Mouse (Mus musculus) left cerebral cortex, postnatal 10 days (tissue): ENCODE data around the gene Ablim2. TPM values are rescaled to one million over a fixed set of nuclear protein-coding genes. Genes with fewer than 3 reads are reported as not detected.

Experiments used
- DNase-seq, 2 experiments: peaks; one replicate each; pipeline ENCODE4 v3.0.0; 2021 to 2022; ENCODE audit warnings: low spot score in 2 of 2, mixed read lengths in 1 of 2; ENCODE audit errors: extremely low spot score in 1 of 2
- intact Hi-C: fragments of 180-260 bp; cut with DNase I; formaldehyde crosslinking; loops from one replicate; pipeline ENCODE4 v1.15.1; 2025
- total RNA-seq, 2 experiments: library from RNA; stranded (reverse); gene quantifications; 2 replicates each; pipeline ENCODE4 v1.2.3; 2021

The Ablim2 gene
- total RNA-seq, 2 experiments from 2014 or later, result 73.1 to 80.7 TPM

DNA sequence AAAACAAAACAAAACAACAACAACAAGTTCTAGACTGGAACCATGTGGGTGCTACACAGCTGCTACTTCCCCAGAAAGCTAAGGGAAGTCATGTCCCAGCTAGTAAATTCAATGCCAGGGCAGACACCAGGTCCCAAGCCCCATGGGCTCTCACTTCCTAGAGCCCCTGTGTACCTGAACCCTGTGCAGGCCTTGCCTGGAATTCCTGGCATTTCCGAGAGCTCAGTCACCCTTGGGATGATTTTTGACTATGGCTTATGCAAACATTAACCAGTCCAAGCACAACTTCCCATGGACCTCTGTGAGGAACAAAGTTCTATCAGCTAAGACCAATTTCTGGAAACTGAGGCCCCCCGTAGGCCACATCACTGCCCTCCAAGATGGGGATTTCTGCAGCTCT, 24.2 kb upstream of the Ablim2 start:
- intact Hi-C loops, result no loop called here
- DNase-seq, result no peak

DNA sequence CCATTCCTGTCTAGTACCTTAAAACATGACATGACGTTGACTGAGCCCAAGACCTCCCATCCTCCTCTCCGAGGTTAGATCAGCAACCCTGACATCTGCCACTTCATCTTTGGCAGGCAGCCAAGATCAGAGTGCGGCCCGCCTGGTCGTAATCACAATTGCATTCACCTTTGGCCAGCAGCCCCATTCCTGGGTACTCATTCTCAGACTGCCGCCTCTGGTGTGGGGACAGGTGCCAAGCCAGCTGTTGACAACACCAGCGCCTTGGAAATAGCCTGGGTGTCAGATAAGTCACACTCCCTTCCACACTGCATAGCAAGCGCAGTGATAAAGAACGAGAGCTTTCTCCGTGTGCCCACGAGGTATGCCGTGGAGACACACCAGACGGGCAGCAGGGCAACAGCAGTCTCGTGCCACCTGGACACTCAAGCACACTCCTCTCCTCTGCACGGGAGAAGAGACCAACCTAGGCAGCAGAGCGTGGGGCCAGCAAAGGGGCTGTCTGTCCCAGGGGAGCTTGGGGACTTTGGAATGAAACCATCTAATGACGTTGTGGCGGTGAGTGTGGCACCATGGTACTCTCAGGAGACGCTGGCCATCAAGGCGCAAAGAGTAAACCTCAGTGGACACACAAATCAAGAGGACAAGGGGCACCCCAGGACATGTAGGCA, 20.3 kb upstream of the Ablim2 start:
- peak in 1 of 2 experiments; percentile 49 for DNase-seq

DNA sequence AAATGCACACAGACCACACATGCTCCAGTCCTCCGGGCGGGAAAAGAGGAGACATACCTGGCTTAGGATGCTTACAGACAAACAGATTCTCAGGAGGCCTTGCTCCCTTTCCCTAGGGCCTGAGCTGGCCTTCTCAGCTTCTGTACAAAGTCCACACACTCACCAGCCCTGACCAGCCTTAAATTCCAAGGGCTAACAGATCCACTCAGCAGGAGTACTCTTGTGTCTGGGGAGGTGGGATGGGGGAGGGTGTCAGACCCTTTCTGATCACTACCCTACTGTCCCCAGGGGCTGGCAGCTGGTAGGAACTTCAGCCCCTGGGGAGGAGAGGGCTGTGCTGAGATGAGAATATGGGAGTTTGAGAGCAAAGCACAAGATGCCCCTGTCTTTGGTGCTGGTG, 18.7 kb upstream of the Ablim2 start:
- intact Hi-C loops, result no loop called here
- no peak for DNase-seq

More for the DNA sequence above, 20.3 kb upstream of the Ablim2 start:
- intact Hi-C loops, result no loop called here

DNA sequence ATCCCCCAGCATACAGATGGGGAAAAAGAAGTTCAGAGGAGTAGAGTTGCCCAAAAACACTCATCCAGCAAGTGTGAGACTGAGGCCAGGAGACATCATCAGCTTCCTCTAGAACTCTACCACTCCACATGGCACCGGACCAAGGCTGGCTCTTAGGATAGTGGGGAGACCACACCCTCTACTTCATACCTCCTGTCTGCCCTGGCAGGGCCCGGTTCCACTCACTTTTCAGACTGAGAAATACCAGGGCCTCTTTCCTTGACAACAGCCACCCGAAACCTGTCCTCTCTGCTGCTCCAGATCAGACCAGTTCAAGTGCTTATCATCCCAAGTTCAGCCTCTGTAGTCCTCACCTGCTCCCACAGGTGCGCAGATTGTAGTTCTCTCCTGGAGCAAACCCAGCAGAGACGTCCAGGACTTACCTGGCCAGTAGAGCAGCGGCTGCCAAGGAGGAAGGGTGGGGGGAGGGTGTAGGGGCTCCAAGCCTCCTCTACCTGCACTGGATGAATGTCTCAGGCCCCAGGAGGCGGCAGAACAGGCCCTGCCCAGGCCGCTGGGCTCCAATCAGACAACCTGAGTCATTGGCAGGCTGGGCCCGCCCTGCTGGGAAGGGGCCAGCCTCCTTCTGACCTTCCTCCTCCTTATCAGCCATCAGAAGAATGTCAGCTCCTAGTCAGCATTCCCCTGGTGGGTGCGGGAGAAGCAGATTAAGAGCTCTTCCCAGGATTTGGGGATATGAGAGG, 18.0 kb upstream of the Ablim2 start, which contains the start of gene Sh3tc1:
Sh3tc1 (minus strand) TSS at position 452 of the 743 bp plus-strand sequence.
- intact Hi-C loops, result no loop called here
- DNase-seq, result no peak

DNA sequence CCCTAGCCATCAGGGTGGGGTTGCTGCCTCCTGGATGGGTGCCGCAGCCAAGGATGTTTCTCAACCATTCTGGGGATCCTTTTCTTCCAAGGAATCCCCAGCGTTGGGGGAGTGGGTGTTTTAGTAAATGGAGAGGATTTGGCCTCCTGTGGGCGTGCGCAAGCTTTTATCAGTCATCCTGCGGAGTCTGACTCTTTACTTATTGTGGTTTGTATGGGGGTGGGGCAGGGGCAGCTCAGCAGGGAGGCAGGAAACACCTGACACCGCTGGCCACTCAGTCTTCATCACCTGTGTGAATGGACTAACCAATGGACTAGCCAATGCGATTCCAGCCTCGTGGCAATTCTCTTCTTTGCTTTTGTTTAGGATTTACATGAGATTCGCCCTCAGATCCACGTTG, 17.0 kb upstream of the Ablim2 start:
- intact Hi-C loops, result no loop called here
- no peak for DNase-seq

DNA sequence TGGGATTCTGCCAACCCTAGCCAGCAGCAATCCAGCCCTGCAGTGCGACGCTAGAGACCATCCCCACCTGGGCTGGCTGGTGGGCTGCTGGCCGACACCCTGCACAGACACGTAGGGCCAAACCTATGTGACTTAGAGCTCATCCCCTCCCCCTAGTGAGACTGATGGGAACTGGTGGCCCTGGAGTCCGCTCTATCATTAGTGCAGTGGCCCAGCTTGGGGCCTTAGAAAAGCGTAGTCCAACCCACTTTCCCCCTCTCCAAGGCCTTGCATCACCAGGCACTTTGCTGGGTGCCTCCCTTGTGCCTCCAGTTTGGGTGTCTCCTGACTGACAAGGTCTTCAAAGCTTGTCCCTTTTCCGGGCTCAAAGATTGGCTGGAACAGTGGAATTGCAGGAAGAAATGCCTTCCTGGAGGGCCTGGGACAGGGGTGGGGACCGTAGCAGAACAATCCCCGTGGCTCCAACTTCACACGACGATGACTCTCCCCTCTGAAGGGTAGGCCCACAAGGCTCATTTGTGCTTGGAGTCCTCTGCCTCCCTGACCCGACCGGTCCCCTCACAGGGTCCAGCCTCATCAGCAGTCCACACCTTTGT, 16.4 kb upstream of the Ablim2 start:
- intact Hi-C loops, result no loop called here
- no peak for DNase-seq

DNA sequence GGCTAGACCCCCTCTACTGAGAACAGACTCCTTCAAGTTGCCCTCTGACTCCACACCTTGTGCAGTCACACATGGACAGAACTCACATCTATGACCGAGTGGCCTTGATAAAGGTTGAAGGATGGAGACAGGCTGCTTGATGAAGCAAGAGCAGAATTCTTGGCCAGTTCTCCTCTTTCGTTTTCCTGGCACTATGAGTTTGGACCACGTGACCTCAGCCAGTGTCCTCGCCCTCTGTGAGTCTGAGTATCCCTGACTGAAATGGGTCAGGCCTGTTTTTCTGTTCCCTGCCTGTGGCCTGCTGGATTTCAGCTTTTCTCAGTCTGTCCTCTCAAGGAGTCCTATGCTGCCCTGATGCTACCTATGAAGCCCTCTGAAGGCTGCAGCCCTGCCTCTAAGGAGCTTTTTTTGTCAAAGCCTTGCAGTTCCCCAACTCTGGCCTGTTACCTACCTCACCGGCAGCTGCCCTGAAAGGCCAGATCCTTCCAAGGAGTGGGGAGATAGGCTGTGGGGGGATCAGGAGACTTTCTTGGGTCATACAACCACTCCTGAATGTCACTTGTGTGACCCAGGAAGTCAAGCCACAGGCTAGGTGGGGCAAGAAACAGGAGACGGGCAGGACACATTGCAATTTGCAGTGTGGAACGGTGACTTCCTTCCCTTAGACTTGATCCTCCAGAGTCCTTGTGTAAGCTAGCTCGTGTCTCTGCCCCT, 14.3 kb upstream of the Ablim2 start:
- intact Hi-C loops, result no loop called here
- DNase-seq, result no peak

DNA sequence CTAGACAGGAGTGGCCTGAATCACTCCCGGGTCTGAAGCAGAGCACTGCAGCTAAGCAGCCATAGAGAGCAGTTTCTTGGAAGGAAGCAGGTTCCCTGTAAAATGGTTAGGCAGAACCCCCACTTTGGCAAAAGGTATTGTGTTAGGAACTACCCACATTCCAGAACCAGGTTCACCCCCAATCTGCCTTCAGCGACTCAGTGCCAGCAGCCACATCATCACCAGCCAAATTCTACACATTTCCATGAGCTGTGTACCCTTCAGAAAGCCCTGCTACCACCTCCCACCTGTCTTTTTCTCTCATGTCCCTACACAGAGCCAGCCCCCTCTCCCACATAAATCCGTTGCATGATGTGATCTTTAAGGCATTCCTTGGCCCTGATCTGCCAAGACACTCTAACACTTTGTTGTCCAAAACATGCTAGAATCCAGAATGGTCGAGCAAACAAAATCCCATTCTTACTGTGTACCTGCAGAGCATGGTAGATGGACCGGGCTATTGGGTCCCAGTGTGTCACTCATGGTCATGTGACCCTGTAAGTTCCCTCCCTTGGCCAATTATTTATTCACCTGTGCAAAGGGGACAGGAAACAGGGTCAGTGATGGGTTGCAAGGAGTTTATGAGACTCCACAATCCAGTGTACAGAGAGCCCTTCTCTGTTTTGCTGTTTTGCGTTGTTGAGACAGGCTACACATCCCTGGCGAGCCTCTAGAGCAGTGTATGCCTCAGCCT, 13.5 kb upstream of the Ablim2 start:
- no peak for DNase-seq
- intact Hi-C loops, result no loop called here

DNA sequence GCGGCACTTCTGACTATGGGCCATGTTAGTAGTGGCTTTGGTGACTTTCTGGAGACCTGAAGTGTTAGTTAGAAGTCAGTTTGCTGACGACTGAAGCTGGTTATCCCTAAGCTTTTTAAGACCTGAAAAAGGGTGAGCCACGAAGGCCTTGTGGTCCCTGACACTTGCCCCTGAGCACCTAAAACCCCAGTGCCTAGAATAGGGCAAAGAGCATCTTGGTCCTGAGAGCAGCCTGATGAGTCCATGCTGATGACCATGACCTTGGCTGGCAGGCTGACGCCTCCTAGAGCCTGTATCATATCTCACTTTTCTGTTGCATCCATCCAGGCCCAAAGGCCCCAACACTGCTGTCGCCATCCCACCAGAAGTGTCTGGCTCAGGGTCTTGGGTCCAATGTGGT, 12.3 kb upstream of the Ablim2 start:
- no peak for DNase-seq
- intact Hi-C loops, result loop anchor here (5.0 kb wide), 1 partner anchor 112 kb away; no protein-coding TSS in a partner anchor

DNA sequence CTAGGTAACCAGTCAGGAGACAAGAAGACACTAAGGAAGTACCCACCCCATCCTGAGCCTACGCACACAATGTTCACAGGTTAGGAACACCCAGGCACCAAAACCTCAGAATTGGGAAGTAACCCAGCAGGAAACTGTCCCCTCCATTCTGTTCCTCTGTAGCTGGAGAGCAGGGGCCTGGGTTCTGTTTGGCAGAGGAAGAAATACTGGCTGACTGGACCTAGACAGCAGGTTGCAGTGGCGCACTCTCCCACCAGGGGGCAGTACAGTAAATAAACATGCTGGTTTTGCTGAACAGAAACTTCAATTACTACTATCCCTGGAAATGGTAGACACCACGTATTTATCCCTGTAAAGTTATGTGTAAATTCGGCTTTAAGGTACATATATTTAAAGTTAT, 10.8 kb upstream of the Ablim2 start:
- peak; percentile 55 to 80 for DNase-seq
- intact Hi-C loops, result loop anchor here (5.0 kb wide), 1 partner anchor 110 kb away; no protein-coding TSS in a partner anchor

DNA sequence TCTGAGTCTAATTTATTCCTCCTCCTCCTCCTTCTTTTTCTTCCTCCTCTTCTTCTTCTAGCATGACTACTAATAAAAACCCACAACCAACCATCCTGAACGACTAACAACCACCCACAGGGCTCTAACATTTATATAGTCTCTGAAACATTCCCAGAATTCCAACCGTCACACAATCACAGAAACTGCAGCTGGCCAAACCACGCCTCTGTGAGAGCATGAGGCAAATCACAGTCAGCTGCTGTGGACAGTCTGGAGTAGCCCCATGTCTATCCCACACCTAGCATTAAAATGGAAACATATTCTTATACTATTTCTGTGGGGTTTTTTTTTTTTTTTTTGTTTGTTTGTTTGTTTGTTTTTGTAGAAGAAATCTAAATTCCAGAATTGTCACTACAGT, 8.3 kb upstream of the Ablim2 start:
- intact Hi-C loops, result loop anchor here (5.0 kb wide), 1 partner anchor 108 kb away; no protein-coding TSS in a partner anchor
- no peak for DNase-seq

DNA sequence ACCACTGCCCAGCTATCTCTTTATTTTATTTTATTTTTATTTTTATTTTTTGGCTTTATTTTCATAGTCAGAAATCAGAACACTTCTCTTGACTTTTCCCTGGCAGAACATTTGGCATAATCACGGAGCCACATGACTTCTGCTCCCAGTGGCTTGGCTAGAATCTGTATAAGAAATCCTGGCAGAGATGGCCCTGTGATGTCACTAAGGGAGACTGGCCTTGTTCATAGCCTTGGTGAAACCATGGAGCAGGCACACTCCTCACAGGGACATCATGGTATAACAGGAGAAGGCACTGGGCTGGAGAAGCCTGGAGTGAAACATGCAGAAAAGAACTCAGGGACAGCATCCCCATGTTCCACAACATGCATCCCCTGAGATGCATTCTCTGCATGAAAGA, 7.7 kb upstream of the Ablim2 start:
- intact Hi-C loops, result no loop called here

DNA sequence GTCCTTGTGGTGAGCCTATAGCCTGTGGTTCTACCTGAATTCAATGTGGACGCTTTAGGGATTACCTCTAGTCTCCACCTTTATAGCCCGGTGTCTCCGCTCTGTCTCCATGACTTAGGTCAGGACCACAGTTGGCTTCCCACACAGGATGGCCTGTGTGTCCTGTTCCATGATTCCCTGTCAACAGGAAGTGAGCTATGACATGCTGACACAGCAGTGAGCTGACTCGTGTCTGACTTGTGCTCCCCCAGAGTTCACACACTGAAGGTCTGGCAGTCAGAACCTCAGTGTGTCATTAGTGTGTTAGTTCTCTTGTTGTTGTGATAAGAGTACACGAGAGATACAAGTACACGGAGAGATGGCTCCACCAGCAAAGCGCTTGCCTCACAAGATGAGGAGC, 6.7 kb upstream of the Ablim2 start:
- no peak for DNase-seq
- intact Hi-C loops, result no loop called here

More for the DNA sequence above, 7.7 kb upstream of the Ablim2 start:
- no peak for DNase-seq

DNA sequence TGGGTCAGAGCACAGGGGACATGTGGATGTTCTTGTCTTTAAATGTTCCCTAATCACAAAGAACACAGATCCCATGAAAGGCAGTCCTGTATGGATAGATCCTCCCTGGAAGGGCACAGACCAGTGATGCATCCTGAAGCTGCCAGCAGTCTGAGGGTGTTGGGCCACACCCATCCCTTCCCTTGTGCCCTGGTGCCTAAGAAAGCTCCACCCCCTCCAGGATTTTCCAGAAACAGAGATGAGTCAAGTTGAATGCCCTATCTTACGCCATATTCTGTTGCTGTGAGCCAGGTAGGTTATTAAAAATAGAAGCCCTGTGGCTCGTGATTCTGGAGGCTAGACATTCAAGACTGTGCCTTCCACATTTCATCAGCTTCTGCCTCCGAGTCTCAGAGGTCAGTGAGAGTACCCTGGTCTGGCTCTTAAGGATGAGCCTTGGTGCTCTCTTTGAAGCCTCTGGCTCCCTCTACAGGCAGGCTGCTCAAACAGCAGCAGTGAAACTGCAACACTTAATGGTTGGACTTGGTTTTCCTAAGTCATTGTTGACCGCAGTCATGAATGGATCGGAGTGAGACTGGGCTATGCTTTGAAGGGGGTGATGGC, 2.4 kb upstream of the Ablim2 start:
- intact Hi-C loops, result no loop called here
- DNase-seq, result peak in 1 of 2 experiments; percentile 68

DNA sequence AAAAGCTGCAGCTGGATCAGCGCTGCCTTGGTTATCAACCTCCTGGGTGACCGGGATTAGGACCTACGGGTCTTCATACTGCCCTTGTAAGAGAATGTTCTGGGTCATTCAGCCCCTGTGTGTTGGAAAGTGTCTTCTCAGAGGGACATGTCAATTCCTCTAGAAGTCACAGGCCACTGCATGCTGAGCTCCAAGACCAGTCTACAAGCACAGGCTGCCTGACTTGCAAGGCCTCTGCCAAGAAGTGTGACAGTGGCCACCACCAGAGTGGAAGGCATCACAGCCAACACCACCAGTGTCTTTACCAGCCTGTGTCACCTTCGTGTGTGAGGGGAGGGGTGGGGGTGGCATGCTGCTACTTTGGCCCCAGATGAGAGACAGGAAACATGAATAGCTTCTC, 1.7 kb upstream of the Ablim2 start:
- intact Hi-C loops, result no loop called here
- no peak for DNase-seq

DNA sequence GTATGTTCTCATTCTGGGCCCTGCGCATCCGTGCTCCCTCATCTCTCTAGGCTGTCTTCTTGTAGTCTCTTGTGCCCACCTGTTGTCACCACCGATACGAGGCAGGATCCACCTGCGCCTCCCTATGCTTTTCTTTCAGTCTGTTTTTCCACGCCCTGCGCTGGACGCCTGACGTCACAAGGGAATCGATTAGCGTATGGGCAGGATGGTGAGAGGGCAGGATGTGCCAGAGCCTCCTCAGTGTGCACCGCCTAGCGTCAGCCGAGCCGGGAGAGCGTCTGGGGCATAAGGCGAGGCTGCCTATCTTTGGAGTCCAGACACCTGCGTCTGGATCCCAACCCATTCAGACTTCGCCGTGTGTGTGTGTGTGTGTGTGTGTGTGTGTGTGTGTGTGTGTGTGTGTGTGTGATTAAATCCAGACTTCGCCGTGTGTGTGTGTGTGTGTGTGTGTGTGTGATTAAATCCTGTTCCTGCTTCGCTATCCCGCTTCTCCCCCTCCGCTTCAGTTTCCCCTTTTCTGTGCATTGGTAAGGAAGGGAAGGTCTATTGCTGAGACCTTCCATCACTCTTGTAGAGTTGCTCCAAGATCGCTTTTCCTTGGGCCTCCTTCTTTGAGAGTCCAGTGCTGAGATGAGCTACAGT, 562 bp upstream of the Ablim2 start:
- intact Hi-C loops, result no loop called here

DNA sequence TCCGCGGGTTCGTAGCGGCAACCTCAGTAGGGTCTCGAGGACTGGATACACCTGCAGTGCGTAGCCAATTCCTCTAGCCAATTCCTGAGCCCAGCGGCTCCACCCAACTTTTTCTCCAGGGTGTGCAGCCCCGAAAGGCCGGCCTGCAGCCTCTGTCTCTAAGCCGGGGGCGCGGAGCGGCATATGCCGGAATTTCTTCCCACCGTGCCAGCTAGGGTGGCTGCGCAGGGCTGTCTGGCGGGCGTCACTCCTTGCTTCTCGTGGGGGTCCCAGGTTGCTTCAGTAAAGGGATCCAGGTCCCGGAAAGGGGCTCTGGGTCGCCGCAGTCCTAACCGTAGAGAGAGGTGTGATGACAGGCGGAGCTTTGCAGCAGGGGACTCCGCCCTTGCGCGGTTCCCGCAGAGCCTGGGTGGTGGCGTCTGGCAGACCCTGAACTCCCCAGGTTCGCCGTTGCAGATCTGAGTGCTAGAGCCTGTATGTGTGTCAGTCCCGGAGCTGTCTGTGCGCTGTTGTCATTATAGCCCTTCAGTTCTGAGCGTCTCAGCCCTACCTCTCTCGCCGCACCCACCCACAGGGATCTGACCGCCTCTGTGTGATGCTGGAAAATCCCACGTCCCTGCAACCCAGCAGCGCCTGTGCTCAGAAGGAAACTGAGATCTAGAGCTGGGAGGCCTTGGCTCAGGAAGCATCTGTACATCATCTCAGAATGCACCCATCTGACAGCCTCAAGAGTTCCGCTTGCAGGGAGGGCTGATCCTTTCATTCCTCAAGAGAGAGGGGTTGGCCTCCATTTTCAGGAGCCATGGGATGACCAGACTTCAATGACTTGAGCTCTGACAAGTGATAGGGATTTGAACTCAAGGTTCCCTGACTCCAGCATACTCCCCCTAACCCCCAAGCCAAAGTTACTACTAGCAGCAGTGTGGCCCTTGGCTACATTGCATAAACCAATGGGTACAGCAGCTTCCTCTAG, 687 bp downstream of the Ablim2 start:
- intact Hi-C loops, result no loop called here
- peak in 1 of 2 experiments; percentile 69 for DNase-seq

More for the DNA sequence above, 562 bp upstream of the Ablim2 start:
- DNase-seq, result peak; percentile 66 to 72
